Mouse (Mus musculus) embryonic facial prominence, embryonic 13.5 days (tissue): ENCODE results near the gene Il17rb. TPM values are rescaled to one million over a fixed set of nuclear protein-coding genes. Genes with fewer than 3 reads are reported as not detected.

Source experiments
- ATAC-seq: fragments of 200-750 bp; cut with Nextera tagmentation; 2 replicates; pipeline ENCODE4 v1.8.0; 2017; ENCODE audit warnings: low read depth; ENCODE audit not compliant: insufficient number of reproducible peaks, insufficient read depth, low FRiP score, low TSS enrichment
- H3K27ac ChIP-seq: fragments of 300-500 bp; sonication (generic); 2 replicates; pipeline ENCODE4 v1.5.1; 2015; ENCODE audit warnings: moderate library complexity, mild to moderate bottlenecking, inconsistent platforms
- H3K27me3 ChIP-seq: fragments of 300-500 bp; sonication (generic); 2 replicates; pipeline ENCODE4 v1.6.1; 2015; ENCODE audit warnings: mild to moderate bottlenecking, inconsistent platforms
- H3K36me3 ChIP-seq: fragments of 300-500 bp; sonication (generic); 2 replicates; pipeline ENCODE4 v1.6.1; 2015; ENCODE audit warnings: mild to moderate bottlenecking, inconsistent platforms
- H3K4me1 ChIP-seq: fragments of 300-500 bp; sonication (generic); 2 replicates; pipeline ENCODE4 v1.6.1; 2015; ENCODE audit warnings: inconsistent platforms
- H3K4me2 ChIP-seq: fragments of 300-500 bp; sonication (generic); 2 replicates; pipeline ENCODE4 v1.6.1; 2015; ENCODE audit warnings: moderate library complexity, mild to moderate bottlenecking, inconsistent platforms
- H3K4me3 ChIP-seq: fragments of 300-500 bp; sonication (generic); 2 replicates; pipeline ENCODE4 v1.5.1; 2015; ENCODE audit warnings: mild to moderate bottlenecking, inconsistent platforms
- H3K9ac ChIP-seq: fragments of 300-500 bp; sonication (generic); 2 replicates; pipeline ENCODE4 v1.6.1; 2015; ENCODE audit warnings: mild to moderate bottlenecking, inconsistent platforms
- H3K9me3 ChIP-seq: fragments of 300-500 bp; sonication (generic); 2 replicates; pipeline ENCODE4 v1.6.1; 2016; ENCODE audit warnings: inconsistent platforms
- WGBS: fragments of 180-500 bp; shearing (Covaris S2); methylation state at CpG from one replicate; pipeline ENCODE4 v1.1.7; 2015; ENCODE audit warnings: mixed read lengths; 5-methylcytosine and 5-hydroxymethylcytosine counted together
- polyA plus RNA-seq: library from polyadenylated mRNA; unstranded; fragments of >200 nt; fragmentation: Nextera tagmentation; extraction: Ambion mirVana; gene quantifications from 2 replicates; pipeline ENCODE4 v1.2.1, GENCODE M21; 2015

Il17rb gene
- polyA plus RNA-seq, result 1.3 and 3.8 TPM in 2 replicates

DNA sequence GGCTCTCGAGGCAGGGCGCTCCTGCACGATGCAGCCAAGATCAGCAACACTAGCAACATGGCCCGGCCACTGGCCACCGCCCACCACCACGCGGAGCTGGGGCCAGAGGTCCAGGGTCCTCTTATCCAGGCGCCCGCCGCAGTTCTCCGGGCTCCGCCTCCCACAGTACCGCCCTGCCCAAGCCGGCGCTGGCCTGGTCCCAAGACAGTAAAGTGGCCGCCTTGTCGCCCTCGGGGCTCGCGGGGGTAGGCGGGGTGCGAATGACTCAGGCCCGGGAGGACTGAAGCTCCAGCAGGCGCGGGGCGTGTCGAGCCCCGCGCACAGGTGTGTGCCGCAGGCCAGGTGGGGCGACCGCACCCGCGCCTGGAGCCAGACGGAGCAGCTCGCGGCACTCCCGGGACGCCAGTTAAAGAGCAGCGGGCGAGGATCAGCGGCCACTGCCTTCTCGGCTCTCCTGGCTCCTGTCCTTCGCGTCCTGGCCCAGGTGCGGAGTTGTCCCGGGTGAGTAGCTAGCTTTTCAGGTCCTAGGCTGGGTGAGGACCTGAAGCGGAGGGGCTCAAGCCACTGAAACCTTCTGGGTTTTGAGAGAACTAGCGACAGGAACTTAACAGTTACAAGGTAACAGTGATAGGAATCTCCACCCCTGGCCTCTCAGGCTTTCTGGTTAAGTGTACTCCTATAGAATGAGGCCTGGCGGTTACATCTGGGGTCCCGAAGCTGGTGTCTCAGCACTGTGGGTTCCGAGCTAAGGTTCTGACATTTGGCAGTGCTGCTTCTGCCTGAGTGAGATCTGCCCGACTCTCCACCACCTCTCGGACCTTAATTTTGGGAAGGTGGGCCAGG, at the start of gene Il17rb, which contains the start of gene Chdh:
Il17rb (minus strand) TSS at position 164 of the 843 bp plus-strand sequence.
Chdh (plus strand) TSS at position 291 of the 843 bp plus-strand sequence.
- Histone ChIP-seq H3K9ac (peak within 1 kb of the TSS; percentile 60), H3K27ac (peak within 1 kb of the TSS; percentile 39; the same call in 1 of the 2 replicates), H3K36me3 (no peaks in the 10 kb centered on the region), H3K4me2 (peak within 1 kb of the TSS; percentile 94), H3K4me3 (peak within 1 kb of the TSS; percentile 48), H3K27me3 (peaks cover 37% of the 10 kb centered on the region), H3K4me1 (peaks cover 25% of the 10 kb centered on the region; the same call in 1 of the 2 replicates), H3K9me3 (no peaks in the 10 kb centered on the region)
- 8% methylated on average over 54 of the region's 54 CpGs for WGBS
- no peak for ATAC-seq

GRCm38 (mm10) chr14:30056031-30056766, 47.5 kb upstream of the Il17rb start:
- 71% methylated on average over 13 of the region's 13 CpGs for WGBS
- Histone ChIP-seq H3K27me3 (no peaks in the 10 kb centered on the region), H3K9me3 (no peaks in the 10 kb centered on the region), H3K4me3 (no peak overlapping the region), H3K4me1 (peaks cover 7% of the 10 kb centered on the region), H3K4me2 (no peak overlapping the region), H3K9ac (no peak overlapping the region), H3K36me3 (no peaks in the 10 kb centered on the region), H3K27ac (no peak overlapping the region)
- no peak for ATAC-seq

- no peaks in the 10 kb centered on the region for H3K27me3 ChIP-seq
- WGBS, result 78% methylated on average over 7 of the region's 7 CpGs
- H3K9ac ChIP-seq, result no peak overlapping the region
- ATAC-seq, result no peak
- H3K4me2 ChIP-seq, result no peak overlapping the region
- no peak overlapping the region for H3K4me3 ChIP-seq
- no peaks in the 10 kb centered on the region for H3K9me3 ChIP-seq
- no peaks in the 10 kb centered on the region for H3K36me3 ChIP-seq
- peaks cover 7% of the 10 kb centered on the region for H3K4me1 ChIP-seq
- H3K27ac ChIP-seq, result no peak overlapping the region
Observed at GRCm38 (mm10) chr14:30054922-30055321, 46.2 kb upstream of the Il17rb start.

GRCm38 (mm10) chr14:30050280-30050679, 41.6 kb upstream of the Il17rb start:
- Histone ChIP-seq H3K9ac (no peak overlapping the region), H3K4me2 (no peak overlapping the region), H3K27me3 (no peaks in the 10 kb centered on the region), H3K36me3 (peaks cover 7% of the 10 kb centered on the region), H3K9me3 (no peaks in the 10 kb centered on the region), H3K4me1 (no peaks in the 10 kb centered on the region), H3K27ac (no peak overlapping the region), H3K4me3 (no peak overlapping the region)
- 92% methylated on average over 8 of the region's 8 CpGs for WGBS
- ATAC-seq, result no peak

- peaks cover 7% of the 10 kb centered on the region for H3K36me3 ChIP-seq
- H3K9ac ChIP-seq, result no peak overlapping the region
- H3K4me1 ChIP-seq, result no peaks in the 10 kb centered on the region
- WGBS, result 87% methylated on average over 3 of the region's 3 CpGs
- no peak for ATAC-seq
- no peak overlapping the region for H3K27ac ChIP-seq
- H3K4me3 ChIP-seq, result no peak overlapping the region
- no peak overlapping the region for H3K4me2 ChIP-seq
- H3K27me3 ChIP-seq, result no peaks in the 10 kb centered on the region
- H3K9me3 ChIP-seq, result no peaks in the 10 kb centered on the region
Observed at GRCm38 (mm10) chr14:30048049-30048448, 39.4 kb upstream of the Il17rb start.

- H3K27me3 ChIP-seq, result no peaks in the 10 kb centered on the region
- no peak for ATAC-seq
- WGBS, result 96% methylated on average over 4 of the region's 4 CpGs
- H3K27ac ChIP-seq, result no peak overlapping the region
- H3K9ac ChIP-seq, result no peak overlapping the region
- H3K4me3 ChIP-seq, result no peak overlapping the region
- H3K9me3 ChIP-seq, result no peaks in the 10 kb centered on the region
- H3K4me2 ChIP-seq, result no peak overlapping the region
- H3K4me1 ChIP-seq, result no peaks in the 10 kb centered on the region
- H3K36me3 ChIP-seq, result peaks cover 13% of the 10 kb centered on the region
Observed at GRCm38 (mm10) chr14:30046976-30047375, 38.3 kb upstream of the Il17rb start.

DNA sequence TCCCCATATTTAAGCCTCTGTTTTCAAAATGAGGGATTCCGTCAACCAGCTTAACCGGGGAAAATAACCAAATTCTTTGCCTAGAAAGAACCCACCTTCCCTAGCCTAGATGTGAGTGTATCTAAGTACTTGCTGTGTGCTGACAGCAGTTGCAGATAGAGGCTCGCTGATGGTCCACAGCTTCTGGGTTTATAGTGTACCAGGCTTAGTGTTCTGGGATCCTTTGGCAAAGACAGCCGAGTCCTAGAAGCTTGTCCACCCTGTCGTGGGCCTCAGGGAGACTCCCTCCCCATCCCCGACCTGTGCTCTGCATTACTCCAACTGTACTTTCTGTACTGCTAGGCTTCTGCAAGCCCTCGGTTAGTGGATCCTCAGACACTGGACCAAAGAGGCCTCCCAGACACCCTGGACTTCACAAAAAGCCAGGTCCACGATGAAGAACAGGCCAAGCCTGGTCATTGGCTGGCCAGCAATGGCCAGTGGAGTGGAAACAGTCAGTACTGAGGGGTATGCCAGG, 37.1 kb upstream of the Il17rb start:
- H3K27ac ChIP-seq, result no peak overlapping the region
- peaks cover 15% of the 10 kb centered on the region for H3K36me3 ChIP-seq
- no peak for ATAC-seq
- H3K27me3 ChIP-seq, result no peaks in the 10 kb centered on the region
- 88% methylated on average over 8 of the region's 8 CpGs for WGBS
- H3K9me3 ChIP-seq, result no peaks in the 10 kb centered on the region
- H3K4me2 ChIP-seq, result no peak overlapping the region
- H3K4me1 ChIP-seq, result no peaks in the 10 kb centered on the region
- H3K4me3 ChIP-seq, result no peak overlapping the region
- H3K9ac ChIP-seq, result no peak overlapping the region

DNA sequence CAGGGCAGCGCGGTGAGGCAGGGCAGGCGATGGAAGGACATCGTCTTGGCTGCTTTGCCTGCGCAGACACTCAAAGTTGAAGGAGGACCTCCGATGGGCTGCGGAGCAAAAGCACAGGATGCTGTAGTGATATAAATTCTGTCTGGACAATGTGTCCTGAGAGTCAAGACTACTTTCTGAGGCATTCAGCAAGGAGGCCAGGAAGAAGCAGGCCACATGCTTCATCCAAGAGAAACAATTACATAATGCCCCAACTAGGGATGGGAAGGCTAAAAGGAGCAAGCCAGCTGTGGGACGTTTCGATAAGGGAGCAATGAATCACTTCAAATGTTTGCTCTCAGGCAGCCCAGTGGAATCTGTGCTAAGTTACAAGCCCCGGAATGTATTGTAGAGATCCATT, 36.5 kb upstream of the Il17rb start:
- Histone ChIP-seq H3K27me3 (no peaks in the 10 kb centered on the region), H3K4me2 (no peak overlapping the region), H3K9me3 (no peaks in the 10 kb centered on the region), H3K36me3 (peaks cover 15% of the 10 kb centered on the region), H3K9ac (no peak overlapping the region), H3K4me1 (no peaks in the 10 kb centered on the region), H3K27ac (no peak overlapping the region), H3K4me3 (no peak overlapping the region)
- 86% methylated on average over 10 of the region's 10 CpGs for WGBS
- ATAC-seq, result no peak

GRCm38 (mm10) chr14:30043356-30043940, 34.8 kb upstream of the Il17rb start:
- WGBS, result 90% methylated on average over 7 of the region's 7 CpGs
- Histone ChIP-seq H3K27me3 (no peaks in the 10 kb centered on the region), H3K9ac (no peak overlapping the region), H3K9me3 (no peaks in the 10 kb centered on the region), H3K27ac (no peak overlapping the region), H3K36me3 (peaks cover 12% of the 10 kb centered on the region), H3K4me3 (no peak overlapping the region), H3K4me2 (no peak overlapping the region), H3K4me1 (no peaks in the 10 kb centered on the region)
- ATAC-seq, result no peak

DNA sequence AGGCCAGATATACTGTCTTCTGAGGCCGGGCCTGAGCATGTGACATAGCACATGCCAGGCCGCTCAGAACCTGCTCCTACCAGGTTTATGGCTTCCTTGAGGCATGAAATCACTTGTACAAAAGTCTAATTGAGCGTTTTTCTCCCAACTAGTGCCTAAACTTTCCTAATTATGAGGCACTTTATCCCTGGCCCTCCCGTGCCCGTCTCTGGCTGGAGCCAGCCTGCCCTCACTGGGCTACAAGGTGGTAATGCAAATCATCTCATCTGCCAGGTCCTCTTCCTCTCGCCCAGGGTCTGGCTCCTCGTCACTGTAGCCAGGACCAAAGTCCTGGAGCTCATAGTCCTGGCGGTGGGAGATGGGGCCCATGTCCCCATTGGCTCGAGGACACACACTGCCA, 33.1 kb upstream of the Il17rb start:
- Histone ChIP-seq H3K4me3 (no peak overlapping the region), H3K27me3 (no peaks in the 10 kb centered on the region), H3K27ac (no peak overlapping the region), H3K9ac (no peak overlapping the region), H3K4me2 (no peak overlapping the region), H3K9me3 (no peaks in the 10 kb centered on the region), H3K4me1 (no peaks in the 10 kb centered on the region), H3K36me3 (peaks cover 8% of the 10 kb centered on the region)
- no peak for ATAC-seq
- 84% methylated on average over 9 of the region's 9 CpGs for WGBS

DNA sequence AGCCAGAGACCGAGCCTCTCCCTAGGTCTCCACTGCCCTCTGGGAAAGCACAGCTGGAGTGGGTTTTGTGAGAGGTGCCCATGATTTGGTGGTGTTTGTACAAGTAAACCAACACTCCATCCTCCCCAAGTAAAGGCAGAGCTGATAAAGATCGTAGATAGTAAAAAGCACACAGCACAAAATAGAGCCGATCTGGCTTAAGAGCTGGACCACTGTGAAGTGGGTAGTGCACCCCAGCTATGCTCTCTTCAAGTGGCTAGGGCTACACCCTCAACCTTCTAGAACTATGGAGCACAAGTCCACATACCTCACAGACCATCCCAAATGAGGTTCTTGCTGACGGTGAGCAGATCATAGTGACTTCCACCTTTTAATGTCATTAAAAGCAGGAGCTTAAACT, 30.7 kb upstream of the Il17rb start:
- H3K4me1 ChIP-seq, result no peaks in the 10 kb centered on the region
- no peak overlapping the region for H3K27ac ChIP-seq
- peaks cover 8% of the 10 kb centered on the region for H3K36me3 ChIP-seq
- ATAC-seq, result no peak
- H3K27me3 ChIP-seq, result no peaks in the 10 kb centered on the region
- no peak overlapping the region for H3K4me2 ChIP-seq
- H3K9ac ChIP-seq, result no peak overlapping the region
- no peak overlapping the region for H3K4me3 ChIP-seq
- WGBS, result 70% methylated on average over 4 of the region's 4 CpGs
- no peaks in the 10 kb centered on the region for H3K9me3 ChIP-seq
